Mouse (Mus musculus): ENCODE measurements at regions not wholly inside any gene's neighbourhood (a gene's known extent, or its start where the extent isn't known, plus 50 kb on each side); places are given as distances from the start of the nearest gene placed in this dataset.
A peak's percentile ranks its signal among the peaks of the same experiment; 100 is the strongest.

DNA sequence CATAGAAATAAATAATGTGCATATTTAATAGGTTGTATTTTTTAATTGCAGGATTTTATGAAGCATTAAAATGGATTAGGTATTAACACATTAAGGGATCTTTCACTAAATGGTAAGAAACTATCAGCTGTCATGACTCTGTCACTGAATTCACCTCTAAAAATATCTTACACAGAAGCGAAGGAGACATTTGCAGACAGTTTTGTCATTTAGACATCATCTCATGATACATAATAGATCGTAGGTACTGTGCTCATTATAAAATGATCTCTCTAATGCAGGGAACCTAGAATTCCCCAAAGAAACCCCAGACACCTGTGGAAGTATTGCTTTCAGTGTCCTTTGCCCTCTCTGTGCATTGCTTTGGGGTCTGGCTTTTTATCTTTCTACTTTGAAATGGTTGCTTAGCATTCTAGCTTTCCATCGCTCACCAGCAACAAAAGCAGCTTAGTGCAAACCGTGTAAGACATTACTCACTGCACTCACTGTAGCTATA is 1270.5 kb downstream of the Olfm4 start:
- no peak for DNase-seq

DNA sequence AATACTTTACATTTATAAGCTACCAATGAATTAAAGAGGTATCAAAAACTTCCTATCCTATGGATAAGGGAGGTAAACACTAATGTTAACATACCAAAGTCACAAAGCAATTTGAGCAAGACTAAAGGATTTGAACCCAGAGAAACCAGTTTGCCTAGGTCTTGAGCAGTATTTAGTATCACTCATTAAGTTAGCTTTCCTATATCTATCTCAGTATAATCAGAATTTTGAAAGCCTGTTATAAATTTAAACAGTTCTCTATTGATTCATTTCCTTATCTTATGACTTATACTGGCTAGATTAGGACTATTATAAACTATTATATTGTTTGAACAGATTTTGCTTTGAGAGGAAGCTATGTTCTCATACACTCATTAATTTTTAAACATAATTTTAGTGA is 1271.5 kb downstream of the Olfm4 start:
- DNase-seq = no peak

DNA sequence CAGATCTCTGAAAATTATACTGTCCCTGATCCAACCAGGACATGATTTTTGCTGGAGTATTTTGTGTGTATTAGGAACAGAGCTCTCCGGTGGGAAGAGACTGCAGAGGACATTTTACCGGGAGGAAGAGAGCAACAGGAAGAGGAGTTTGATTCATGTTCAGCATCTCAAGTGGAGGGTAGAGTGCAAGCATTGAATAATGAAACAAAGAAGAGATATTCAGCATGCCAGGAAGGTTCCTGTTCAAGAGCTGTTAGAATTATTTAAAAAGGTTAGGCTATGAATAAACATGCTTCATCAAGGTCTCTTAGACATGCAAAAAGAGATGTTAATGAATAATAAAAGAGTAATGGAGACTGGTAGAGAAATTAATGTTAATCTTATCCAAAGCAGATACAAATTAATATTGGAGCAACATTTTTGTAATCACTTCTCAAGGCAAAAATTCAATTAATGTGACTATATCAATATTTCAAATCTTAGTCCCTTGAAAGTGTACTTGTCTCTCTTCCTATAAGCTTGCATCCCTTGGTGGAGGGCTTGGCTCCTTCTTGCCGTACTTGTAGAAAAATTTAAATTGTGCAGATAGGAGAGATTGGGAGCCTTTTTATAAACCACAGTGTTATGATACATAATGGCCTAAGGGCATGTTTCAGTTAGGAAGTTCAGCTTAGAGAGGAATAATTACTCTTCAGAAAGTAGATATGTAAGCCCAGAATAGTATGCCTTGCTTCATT is 1283.9 kb downstream of the Olfm4 start:
- no peak for DNase-seq

DNA sequence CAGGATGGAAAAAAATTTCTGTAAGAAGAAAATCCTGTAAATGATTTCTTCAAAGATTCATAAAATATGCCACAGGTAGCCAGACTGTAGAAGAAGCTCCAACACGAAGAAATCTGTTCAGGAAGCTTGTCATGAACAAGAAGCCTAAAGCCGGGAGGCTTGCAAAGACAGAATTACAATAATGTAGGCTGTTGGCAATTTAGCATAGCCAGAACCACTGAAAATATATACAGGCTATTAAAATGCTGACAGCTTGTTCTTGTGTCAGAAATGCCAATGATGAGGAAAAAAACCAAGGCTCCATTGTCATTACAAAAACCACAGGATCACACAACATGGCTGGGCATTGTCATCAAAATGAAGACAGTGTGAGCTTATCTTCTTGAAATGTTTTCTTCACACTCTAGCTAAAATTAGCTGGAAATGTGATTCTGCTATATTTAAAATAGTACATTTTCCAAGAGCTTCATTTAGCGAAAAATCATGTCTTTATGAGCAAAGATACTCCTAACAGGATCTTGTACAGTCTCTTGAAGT is 1303.7 kb downstream of the Olfm4 start:
- DNase-seq = no peak

DNA sequence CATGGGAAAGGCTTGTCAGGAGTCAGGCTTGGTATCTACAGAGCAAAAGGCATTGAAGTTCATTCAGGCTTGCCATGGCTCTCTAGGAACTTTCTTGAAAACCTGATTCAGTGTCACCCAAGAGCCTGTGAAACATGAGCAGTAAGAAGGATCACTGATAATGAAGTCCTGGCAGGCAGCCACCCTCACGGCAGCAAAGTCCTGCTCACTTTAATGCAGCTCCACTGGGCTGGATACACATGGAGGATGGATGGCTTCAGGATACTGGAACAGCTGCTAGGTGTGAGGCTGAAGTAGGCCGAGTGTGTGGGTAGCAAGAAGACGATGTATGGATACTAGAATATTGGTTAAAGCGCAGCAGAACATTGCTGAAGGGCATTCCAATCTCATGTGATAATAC is 1323.3 kb downstream of the Olfm4 start:
- peak; percentile 21 for DNase-seq

DNA sequence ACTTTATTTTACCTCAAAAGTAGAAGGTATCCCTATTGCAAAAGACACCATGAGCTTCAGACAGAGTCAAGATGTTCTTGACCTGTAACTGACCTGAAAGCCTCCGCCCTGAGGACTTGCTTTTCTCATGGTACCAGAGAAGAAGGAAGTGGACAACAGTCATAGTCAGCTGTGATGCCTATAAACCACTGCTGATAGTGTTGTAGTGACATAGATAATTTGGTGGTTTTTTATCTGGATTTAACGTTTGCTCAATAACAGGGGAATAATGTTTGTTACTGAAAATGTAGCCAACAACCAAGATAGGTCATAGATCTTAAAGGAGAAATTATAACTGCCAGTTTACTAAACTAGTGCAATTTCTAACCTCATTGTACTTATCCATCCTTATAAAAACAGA is 1357.2 kb downstream of the Olfm4 start:
- no peak for DNase-seq

DNA sequence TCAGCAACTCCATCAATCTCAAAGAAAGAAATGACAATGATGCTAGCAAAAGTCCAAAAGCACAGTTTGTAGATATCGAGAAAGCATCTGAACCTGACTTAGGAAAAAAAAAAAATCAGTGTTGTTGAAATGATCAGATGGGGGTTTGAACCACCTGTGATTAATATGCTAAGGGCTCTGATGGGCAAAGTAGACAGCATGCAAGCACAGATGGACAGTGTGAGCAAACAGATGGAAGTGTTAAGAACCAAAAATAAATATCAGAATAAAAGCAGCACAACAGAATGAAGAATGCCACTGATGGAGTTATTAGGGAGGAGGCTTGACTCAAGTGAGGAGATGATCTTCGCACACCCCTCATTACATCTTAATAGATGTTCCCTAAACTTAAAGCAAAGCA is 1403.7 kb downstream of the Olfm4 start:
- no peak for DNase-seq

Measured in right cerebral cortex, postnatal 4 days (tissue).